Mouse (Mus musculus) heart, postnatal 25 days (tissue): Measurements from ENCODE around the gene Cdh23. TPM values are rescaled to one million over a fixed set of nuclear protein-coding genes. Genes with fewer than 3 reads are reported as not detected.

Experiments used
- DNase-seq: peaks from one replicate; pipeline ENCODE4 v3.0.0; 2022; ENCODE audit warnings: low spot score
- intact Hi-C: fragments of 180-260 bp; cut with DNase I; formaldehyde crosslinking; loops from one replicate; pipeline ENCODE4 v1.15.1; 2025
- total RNA-seq, 2 experiments: library from RNA; stranded (reverse); gene quantifications; 2 replicates each; pipeline ENCODE4 v1.2.3; 2021

Gene Cdh23
- total RNA-seq, 2 experiments from 2014 or later = 5.4 to 5.9 TPM

DNA sequence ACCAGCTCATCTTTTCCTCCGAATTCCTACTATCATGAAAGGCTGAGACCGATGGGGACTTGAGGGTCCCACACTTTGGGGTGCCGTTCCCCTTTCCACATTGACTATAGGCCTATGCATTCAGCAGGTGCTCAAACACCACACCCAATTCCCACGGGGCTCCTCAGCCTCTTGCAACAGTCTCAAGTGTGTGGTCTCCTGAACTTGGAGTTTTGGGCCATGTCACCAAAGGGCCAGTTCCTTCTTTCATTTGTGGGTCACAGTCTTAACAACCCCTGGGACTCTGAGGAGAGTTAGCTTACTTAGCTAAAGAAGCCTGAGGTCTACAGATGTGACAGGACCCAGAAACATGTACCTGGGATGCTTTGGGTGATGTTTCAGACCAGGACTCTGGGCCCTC, 380.1 kb downstream of the Cdh23 start:
- intact Hi-C loops = no loop called here
- no peak for DNase-seq

DNA sequence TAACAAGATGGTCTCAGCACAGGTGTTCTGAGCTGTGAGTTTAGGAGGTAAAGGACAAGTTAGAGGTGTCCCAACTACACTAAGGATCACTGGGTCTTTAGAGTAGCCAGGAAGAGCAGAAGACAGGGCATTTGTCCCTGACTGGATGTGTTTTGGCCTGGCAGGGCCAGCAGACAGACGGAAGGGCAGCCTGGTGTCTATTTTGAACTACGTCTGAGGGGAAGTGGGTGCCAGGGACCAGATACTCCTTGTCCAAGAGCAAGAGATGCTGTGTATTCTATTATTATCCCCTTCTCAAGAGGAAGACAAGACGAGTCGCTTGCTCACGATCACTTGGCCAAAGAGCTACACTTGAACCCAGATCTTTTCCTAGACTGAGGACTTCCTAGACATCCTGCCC, 382.7 kb downstream of the Cdh23 start:
- intact Hi-C loops = no loop called here
- no peak for DNase-seq

DNA sequence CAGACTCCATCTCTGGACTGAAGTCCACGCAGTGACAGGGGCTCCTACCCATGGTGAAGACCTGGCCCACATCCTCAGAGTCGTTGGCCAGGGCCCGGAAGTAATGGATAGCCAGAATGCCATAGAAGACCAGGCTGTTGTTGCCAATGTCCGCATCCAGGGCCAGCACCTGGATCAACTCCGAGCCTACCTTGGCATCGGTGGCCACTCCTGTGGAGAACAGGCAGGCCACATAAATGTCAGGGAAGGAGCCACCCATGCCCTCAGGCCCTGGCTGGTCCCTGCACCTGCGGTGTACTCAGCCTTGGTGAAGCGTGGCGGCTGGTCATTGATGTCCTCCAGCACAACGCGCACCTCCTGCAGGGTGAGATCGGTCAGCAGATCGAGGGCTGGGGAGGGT, 385.7 kb downstream of the Cdh23 start:
- intact Hi-C loops = no loop called here
- no peak for DNase-seq

DNA sequence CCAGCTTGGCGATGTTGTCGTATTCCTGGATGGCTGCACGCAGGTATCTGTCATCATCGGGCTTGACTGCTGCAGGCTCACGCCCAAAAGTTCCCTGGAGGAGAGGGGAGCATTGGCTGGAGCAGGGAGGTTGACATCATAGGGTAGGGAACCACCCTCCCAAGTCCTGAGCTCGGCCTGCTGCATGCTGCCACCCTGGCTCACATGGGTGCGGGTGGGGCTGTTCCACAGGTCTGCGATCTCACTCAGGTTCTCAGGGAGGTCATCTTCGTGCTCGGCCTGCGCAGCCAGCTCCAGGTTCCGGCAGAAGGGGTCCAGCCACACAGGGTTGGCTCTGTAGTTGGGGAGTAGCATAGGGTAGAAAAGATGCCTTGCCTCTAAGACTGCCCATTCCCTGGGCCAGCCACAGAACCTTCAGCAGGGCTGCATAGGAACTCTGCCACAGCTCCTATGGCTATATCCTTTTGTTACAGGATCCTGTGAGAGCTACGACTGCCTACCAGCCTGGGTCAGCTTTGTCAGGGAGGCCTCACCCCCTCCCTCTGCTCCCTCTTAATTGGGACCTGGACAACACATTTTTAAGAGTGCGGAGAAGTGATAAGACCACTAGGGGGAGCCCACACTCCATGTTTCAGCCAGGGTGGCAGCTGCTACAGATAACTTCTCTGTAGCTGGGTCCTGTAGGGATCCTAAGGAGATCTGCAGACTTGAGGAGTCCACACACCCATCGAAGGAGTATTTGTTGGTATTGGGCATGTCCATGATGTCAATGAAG, 391.2 kb downstream of the Cdh23 start:
- intact Hi-C loops = loop anchor here (2.0 to 5.0 kb wide), 3 partner anchors 227 to 454 kb away; no protein-coding TSS in a partner anchor
- peak; percentile 33 for DNase-seq

DNA sequence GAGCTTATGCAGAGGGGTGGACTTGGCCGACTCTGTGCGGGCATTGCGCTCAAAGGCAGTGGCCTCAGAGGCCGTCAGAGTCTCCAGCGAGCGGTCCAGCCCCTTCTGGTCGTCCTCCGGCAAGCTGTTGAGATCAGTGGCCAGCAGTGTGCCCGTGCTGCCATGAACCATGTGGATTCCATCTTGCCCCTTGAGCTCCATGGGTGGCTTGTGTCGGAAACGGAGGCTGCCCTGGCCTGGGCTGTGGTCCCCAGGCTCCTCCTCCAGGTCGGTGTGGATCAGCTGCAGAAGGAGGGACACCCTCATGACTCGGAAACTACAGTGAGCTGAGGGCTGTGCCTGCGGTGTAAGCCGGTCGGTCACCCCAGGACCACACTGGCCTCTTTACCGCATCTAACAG, 392.9 kb downstream of the Cdh23 start:
- no peak for DNase-seq
- intact Hi-C loops = no loop called here

DNA sequence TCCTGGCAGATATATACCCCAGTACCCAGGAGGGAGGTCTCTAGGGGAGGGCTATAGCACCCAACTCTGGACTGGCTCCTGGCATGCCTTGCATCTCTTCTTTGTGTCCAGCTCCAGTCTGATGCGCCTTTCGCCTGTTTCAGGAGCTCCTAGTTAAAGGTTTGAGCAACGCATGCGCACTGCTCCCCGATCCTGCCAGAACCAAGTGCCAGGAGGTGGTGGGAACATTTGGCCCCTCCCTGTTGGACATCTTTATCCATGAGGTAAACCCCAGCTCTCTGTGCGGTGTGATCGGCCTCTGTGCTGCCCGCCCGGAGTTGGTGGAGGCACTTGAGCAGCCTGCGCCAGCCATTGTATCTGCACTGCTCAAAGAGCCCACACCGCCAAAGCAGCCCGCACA, 396.7 kb downstream of the Cdh23 start:
- no peak for DNase-seq
- intact Hi-C loops = no loop called here

DNA sequence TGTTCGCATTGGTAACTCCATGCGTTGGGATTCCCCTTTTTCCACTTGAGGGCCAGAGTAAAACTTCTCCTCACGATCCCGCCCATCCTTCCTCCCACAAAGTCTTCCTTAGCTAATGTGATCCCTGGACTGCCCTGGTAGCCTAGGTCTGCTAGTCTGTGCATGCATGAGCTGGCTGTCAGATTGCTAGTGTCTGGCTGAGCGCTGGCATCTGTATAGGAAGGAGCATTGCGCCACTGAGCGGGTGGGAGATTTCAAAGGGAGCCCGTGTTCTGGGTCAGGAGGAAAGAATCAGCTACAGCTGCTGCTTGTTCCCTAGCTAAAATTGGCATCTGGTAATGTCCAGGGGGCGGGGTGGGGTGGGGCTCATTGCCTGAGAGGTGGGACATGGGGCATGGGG, 400.3 kb downstream of the Cdh23 start:
- intact Hi-C loops = no loop called here
- no peak for DNase-seq

DNA sequence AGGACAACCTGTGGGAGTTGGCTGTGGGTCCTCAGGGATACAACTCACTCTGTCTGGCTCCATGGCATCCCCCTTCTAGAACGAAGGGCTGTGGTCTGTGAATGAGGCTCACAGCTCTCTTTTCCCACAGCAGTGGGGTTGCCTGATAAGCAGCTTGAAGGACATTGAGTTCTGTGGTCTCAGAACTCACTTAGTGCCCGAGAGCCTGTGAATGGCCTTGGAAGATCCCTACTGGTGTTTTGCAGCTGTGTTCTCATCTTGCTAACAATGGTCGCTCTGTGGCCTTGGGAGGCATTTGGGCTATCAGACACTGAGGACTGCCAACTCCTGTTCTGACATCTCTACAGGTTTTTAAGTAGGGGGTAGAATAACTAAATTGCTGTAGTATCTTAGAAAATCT, 400.9 kb downstream of the Cdh23 start:
- DNase-seq = no peak
- intact Hi-C loops = no loop called here

DNA sequence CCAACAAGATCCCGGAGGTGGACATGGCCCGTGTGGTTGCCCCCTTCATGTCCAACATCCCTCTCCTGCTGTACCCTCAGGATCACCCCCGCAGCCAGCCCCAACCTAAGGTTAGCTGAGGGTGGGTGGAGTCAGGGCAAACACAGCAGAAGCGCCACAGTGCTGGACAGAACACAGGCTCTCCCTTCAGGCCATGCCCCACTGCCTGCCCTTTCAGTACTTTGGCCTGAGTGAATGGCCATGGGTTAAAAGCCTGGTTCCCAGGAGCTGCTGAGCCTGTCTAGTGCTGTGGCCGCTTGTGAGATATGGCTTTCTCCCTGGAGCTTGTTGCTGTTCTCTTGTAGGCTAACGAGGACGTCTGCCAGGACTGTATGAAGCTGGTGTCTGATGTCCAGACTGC, 401.7 kb downstream of the Cdh23 start:
- intact Hi-C loops = no loop called here
- no peak for DNase-seq

DNA sequence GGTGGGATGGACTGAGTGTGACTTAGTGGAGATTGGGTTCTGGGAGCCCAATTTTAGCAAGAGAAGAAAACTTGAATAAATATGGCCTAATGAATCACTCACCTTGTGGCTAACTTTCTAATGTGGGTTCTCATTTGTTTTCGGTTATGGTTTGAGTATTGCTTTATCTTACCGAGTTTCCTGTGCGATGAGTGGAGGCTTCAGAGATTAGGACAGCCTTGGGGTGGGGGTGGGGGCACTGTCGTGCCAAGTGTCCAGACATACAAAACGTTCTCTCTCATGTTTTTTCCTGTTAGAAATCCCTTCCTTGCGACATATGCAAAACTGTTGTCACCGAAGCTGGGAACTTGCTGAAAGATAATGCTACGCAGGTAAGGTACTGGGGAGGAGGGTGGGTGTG, 404.1 kb downstream of the Cdh23 start:
- no peak for DNase-seq
- intact Hi-C loops = no loop called here

DNA sequence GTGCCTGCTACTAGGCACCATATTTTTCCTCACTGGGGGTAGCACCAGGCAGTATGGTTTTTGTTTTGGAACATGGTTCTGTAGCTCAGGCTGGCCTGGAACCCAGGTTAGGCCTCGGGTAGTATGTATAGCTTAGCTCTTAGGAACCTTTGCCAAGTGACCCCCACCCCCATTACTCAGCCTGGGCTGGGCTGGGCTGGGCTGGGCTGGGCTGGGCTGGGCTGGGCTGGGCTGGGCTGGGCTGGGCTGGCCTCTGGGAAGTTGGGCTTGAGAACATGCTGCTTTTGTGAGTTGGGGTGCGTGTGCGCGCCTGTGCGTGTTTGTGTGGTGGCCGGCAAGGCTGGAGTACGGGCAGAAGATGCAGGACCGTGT, 405.6 kb downstream of the Cdh23 start:
- intact Hi-C loops = no loop called here
- no peak for DNase-seq

DNA sequence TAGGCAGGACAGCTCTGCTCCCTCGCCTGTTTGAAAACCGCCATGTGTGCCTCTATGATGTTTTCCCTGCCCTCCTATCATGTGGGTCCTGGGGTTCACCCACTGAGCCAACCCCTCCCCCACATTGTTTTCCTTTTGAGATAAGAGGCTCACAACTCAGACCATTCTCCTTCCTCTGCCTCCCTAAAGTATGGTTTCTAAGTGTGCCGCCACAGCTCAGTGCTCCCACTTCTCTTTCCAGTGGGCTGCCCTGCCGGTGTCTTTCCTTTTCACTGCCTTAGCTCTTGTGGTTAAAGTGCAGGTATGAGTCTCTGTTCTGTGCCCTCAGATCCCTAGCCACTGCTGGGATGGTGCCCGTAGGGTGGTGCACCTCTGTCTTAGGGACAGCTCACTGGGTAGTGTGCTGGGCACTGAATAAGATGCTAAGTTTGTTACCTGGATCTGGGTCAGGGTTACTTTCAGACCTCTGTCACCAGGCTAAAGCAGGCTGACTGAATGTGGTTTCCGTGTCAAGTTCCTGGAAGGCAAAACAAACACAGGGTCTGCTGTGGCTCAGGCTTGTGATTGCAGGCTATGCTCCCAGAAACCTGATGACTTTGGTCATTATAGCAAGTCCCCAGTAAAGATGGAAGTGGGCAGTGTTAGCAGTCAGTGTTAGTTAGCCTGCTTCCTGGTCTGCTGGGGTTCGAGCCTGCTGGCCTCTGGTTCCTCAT, 406.1 kb downstream of the Cdh23 start:
- DNase-seq = no peak
- intact Hi-C loops = no loop called here

DNA sequence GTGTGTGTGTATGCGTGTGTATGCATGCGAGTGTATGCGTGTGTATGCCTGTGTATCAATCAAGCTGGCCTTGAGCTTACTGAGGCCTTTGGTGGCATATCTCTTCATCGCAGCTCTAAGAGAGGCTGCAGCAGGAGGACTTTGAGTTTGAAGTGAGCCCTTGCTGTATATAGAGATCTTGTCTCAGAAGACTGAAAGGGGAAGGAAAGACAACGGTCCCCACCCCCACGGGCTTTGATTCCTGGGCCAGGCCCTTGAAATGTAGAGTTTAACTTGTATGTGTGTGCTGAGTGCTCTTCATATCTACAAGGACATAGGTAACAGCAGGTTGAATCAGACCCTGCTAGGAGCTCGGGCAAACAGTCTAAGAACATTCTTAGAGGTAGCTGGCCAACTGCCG, 407.1 kb downstream of the Cdh23 start:
- no peak for DNase-seq
- intact Hi-C loops = no loop called here

DNA sequence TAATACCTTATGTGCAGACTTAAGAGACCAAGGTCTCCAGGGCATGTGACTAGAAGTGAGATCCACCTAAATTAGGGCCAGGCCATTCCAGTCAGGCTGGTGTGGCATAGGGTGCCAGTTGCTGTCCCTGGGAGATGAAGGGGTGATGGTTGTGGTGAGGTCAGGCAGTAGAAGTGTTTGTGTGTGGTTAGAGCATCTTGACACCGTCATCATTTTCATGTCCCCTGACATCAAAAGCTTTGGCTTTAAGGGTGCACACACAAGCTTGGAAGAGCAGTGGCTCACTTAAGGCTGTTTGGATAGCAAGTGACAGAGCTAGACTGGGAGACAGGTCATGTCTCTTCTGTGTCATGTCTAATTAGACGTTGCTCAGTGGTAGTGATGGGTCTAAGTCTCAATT, 408.6 kb downstream of the Cdh23 start:
- DNase-seq = no peak
- intact Hi-C loops = no loop called here

DNA sequence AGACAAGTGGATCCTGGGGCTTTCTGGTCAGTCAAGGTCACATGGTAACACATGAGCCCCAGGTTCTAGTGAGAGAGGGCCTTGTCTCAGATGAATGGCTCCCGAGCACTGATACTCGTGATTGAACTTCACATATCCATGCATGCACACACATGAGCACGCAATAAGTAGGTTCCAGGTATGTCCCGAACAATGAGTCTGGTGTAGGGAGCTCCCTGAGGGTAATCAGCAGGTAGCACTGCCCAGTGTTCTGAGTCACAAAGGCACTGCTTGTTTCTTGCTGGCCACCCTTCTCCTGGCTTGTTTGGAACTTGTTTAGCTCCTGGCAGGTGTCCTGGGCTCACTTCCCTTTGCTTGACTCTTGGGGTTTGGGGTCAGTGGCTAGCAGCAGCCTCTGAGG, 409.1 kb downstream of the Cdh23 start:
- intact Hi-C loops = no loop called here
- DNase-seq = no peak

DNA sequence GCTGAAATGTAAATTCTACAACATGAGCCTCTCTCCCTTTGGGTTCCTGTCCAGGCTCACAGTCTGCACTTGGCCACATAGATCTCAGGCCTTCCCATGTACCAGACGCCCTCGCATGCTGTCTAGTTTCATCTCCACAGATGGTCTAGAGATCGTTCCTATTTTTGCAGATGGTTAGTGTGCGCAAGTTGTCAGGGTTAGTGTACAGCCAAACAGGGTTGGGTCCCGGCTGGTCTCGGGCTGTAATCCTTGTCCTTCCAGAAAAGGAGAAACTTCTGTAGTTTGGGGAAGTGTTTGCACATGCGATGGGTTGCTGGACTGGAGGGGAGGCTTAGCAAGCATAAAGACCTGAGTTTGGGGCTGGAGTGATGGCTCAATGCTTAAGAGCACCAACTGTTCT, 409.7 kb downstream of the Cdh23 start:
- no peak for DNase-seq
- intact Hi-C loops = no loop called here

DNA sequence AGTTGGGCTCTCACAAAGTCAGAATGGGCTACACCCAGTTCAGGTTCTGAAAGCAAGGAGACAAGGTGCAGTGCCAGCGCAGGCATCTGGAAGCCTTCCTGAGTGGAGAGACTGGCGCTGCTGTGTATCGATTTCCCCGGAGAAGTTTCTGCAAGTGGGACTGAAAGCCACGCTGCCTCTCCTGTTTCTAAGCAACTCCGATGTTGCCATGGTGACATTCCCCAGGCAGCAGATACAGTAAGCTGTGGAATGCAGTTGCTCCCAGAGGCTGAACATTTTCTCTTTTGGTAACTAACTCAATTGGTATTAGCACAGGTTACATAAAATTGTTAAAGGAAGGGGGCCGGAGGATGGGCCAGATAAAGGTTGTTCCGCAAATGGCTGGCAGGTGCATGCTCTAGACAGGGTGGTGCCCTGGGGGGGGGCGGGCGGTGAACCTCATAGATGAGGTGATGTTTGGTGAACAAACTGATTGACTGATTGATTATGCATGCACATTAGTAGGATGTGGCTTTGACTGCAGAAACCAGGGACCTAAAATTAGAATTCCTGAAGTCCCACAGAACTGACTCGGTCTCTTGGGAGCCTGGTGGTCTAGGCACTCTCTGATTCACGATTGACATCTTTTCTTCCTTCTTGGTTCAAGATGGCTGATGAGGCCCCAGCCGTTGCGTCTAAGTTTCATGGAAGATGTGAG, 410.5 kb downstream of the Cdh23 start:
- intact Hi-C loops = no loop called here

DNA sequence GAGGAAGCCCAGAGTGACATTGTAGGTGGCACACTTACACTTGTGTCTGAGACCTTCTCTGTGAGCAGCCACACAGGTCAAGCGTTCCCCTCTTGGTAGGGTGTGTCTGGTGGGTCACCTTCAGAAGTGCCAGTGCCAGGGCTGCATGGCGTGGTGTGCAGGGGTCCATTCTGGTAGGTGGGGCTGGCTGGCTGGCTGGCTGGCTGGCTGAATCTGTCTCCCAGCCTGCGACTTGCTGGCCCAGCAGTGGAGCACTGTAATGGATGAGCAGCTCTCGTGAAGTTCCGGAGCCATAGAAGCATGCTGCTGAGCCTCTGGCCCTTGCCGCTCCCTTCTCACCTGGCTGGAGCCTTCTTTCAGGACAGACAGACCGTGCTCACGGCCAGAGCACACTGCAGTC, 411.1 kb downstream of the Cdh23 start:
- intact Hi-C loops = no loop called here

More for the DNA sequence above, 410.5 kb downstream of the Cdh23 start:
- no peak for DNase-seq

DNA sequence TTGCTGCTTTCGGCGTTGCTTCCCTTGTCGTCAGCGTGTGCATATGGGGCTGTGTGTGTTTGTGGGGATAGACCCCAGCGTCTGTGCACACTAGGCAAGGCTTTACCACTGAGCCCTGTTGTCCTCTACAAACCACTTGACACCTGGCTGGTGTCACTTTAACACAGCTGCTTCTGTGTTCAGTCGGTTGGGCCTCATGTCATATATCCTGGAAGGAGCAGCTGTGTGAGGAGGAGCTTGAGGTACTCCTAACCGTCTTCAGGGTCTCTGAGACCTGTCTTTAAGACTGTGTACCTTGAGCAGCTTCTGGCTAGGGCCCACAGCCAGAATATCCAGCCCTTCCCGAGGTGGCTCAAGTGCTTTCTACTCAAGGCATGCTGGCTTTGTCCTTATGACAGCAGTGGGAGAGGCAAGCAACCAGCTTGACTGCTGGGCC, 411.6 kb downstream of the Cdh23 start:
- no peak for DNase-seq
- intact Hi-C loops = loop anchor here (5.0 kb wide), 1 partner anchor 37 kb away; no protein-coding TSS in a partner anchor

More for the DNA sequence above, 411.1 kb downstream of the Cdh23 start:
- no peak for DNase-seq

DNA sequence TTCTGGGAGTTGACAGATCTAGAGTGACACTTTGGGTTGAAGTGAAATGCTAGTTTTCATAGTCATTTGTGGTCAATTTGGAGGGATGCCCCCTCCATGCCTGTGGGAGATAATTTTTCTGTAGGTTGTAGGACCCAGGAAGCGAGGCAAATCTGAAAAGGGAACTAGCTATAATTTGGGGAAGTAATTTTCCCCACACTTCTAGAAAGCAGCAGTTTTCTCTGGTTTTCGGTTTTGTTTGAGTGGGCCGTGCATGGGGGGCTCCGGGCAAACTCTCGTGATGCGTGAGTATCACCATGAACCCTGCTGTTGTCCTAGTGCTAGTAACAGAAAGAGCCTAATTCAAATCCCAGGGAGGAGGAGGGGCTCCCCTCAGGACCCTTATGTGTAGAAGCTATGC, 412.0 kb downstream of the Cdh23 start:
- intact Hi-C loops = loop anchor here (5.0 kb wide), 1 partner anchor 37 kb away; no protein-coding TSS in a partner anchor
- DNase-seq = no peak
